Mouse (Mus musculus): ENCODE data around the gene Ghrh. TPM values are rescaled to one million over a fixed set of nuclear protein-coding genes. Genes with fewer than 3 reads are reported as not detected.

The Ghrh gene
- polyA plus RNA-seq, 1 experiment: 1.4 TPM

DNA sequence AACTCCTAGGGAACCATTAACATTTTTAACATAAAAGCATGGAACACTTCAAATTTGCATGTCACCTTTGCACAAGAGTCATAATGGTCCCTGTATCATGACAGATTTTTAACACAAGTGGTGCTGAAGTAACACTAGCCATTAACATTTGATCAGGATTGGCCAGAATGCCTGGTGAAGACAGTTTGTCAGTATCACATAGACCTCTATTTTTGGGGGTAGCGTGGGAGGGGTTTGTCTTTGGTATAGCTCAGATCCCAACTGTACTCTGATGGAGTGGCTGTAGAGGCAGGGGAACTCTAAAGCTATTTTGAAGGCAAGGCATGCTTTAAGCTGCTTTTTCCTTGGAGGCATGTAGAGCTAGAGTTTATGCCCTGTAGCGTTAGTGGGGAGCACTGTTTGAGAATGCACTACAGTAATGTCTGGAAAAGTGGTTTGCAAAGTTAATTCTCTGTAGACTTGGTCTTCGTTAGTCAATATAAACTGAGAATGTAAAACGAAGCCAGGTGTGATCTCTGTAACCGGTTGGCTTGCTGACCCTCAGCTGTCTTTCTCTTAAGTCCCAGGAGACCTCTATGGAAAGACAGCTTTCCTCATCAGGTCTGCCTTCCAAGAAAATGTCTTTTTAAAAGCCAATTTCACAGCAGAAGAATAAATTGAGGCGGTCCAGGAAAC, 36.2 kb downstream of the Ghrh start:
- DNase-seq (ENCODE audit: extremely low spot score in 1 of 2, low spot score in 1 of 2): no peak

- no peak for DNase-seq (ENCODE audit: extremely low spot score in 1 of 2, low spot score in 1 of 2)
These were observed 37.7 kb downstream of the Ghrh start for GRCm38 (mm10) chr2:157309611-157310010.

- DNase-seq (ENCODE audit: extremely low spot score in 1 of 2, low spot score in 1 of 2): no peak
These were observed 38.9 kb downstream of the Ghrh start for GRCm38 (mm10) chr2:157308273-157308917.

DNA sequence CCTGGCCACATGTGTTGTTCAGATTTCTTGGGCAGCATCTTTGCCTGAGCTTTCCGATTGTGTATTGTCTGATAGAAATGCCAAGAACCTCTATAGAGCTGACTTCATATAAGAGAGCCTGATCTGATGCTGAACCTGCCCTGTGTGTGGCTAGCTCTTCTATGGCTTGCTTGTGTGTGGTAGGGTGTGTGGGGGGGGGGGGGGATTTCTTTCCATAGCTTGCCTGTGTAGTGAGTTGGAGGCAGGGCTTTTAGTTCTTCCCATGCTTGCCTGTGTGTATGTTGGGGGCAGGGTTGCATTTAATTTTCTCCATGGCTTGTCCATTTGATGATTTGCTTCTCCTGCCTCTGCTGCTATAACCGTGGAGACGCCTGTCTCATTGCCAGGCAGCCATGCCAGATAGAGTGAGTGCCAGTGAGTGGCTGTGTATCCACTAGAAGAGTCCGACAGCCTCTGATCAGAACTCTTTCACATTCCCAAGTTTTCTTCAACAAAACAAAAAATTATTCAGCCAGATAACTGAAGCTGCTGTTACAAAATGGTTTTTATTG, 39.5 kb downstream of the Ghrh start:
- DNase-seq (ENCODE audit: extremely low spot score in 1 of 2, low spot score in 1 of 2): peak in 1 of 2 experiments; percentile 21

GRCm38 (mm10) chr2:157306091-157307032, 40.9 kb downstream of the Ghrh start:
- peak in 1 of 2 experiments; percentile 16 for DNase-seq (ENCODE audit: extremely low spot score in 1 of 2, low spot score in 1 of 2)

GRCm38 (mm10) chr2:157303096-157303495, 44.2 kb downstream of the Ghrh start:
- DNase-seq (ENCODE audit: extremely low spot score in 1 of 2, low spot score in 1 of 2): peak; percentile 29 to 41

DNA sequence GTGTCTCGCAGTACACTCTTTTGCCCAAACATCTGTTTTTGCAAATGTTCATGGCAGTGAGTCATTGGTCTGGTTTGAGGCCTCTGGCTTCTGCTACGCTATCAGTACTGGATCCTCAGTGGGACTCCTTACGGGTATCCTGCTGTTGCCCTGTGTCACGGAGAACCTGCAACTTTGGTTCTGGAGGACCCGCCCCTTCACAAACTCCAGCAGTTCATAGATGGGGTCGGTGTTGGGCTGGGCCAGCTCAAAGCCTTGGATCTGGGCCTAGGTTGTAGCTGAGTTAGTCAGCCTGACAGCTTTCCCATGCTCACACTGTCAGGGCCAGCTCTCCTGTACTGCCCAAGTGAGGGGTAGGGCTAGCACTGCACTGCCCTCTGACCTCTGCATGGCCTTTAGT, 47.3 kb downstream of the Ghrh start:
- DNase-seq (ENCODE audit: extremely low spot score in 1 of 2, low spot score in 1 of 2): no peak

DNA sequence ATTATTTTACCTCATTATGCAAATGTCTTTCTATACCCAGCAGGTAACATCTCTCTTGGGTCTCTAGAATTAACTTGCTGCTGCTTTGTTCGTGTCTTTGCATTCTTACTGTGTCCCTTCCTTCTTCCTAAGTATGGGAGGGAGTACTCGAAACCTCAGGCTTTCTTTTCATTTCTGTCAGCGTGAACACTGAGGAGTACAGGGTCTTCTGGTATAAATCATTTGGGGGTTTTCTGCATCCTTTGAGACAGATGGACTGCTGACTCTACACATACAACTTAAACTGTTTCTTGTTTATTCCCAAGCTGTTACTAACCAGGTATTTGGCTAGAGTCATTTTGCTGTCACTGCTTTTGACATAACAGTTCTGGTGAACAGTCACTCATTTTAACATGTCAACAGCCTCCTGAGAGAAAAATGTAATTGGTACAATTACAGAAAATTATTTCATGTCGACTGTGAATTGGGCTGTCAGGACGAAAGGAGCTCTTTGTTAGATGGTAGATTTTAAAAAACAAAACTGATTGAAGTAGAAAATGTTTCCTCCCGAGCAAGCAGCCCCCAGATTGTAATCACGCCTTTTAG, 51.1 kb downstream of the Ghrh start:
- DNase-seq (ENCODE audit: extremely low spot score in 1 of 2, low spot score in 1 of 2): no peak

DNA sequence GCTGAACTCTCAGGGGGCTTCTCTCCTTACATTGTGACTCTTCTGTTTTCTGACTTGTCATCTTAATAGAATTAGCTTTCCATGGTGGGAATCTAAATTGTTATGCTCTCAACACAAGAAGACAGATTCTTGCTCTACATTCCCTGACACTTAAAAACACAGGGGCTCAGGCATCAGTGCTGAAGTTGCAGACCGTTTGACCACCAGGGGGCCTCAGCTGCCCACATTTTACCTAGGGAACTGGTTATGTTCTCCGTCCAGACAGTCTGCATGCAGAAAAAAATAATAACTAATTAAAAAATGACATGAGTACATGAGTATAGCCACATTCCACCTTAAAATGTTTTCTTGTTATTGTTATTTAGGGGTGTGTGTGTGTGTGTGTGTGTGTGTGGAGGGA, 55.2 kb downstream of the Ghrh start:
- peak; percentile 57 to 88 for DNase-seq (ENCODE audit: extremely low spot score in 1 of 2, low spot score in 1 of 2)

- no peak for DNase-seq (ENCODE audit: extremely low spot score in 1 of 2, low spot score in 1 of 2)
These were observed 58.3 kb downstream of the Ghrh start for GRCm38 (mm10) chr2:157288996-157289395.

- peak in 1 of 2 experiments; percentile 81 for DNase-seq (ENCODE audit: extremely low spot score in 1 of 2, low spot score in 1 of 2)
These were observed 59.8 kb downstream of the Ghrh start for GRCm38 (mm10) chr2:157287542-157287941.

GRCm38 (mm10) chr2:157283321-157283720, 64.0 kb downstream of the Ghrh start:
- no peak for DNase-seq (ENCODE audit: extremely low spot score in 1 of 2, low spot score in 1 of 2)

Other genes with a start within 250 kb of the Ghrh start
- gene Samhd1, start 212.2 kb downstream of the Ghrh start, polyA plus RNA-seq (2012; rRNA removed): 20.8 and 23.0 TPM in 2 replicates
- 2.2 TPM in 2 replicates for gene Rbl1, start 143.0 kb downstream of the Ghrh start, polyA plus RNA-seq (2012; rRNA removed)
- 115 and 128 TPM in 2 replicates for gene Rpn2, start 68.5 kb downstream of the Ghrh start, polyA plus RNA-seq (2012; rRNA removed)
- gene Mroh8, start 68.0 kb downstream of the Ghrh start, polyA plus RNA-seq (2012; rRNA removed): 1.6 and 1.9 TPM in 2 replicates
- gene Manbal, start 20.1 kb upstream of the Ghrh start, polyA plus RNA-seq (2012; rRNA removed): 98.3 and 103 TPM in 2 replicates
- gene Src, start 70.9 kb upstream of the Ghrh start, polyA plus RNA-seq (2012; rRNA removed): 82.0 and 91.2 TPM in 2 replicates
- 370 and 428 TPM in 2 replicates for gene Nnat, start 212.6 kb upstream of the Ghrh start, polyA plus RNA-seq (2012; rRNA removed)
- gene Blcap, start 223.8 kb upstream of the Ghrh start, polyA plus RNA-seq (2012; rRNA removed): 107 and 113 TPM in 2 replicates

Data from frontal cortex, adult 2 months (tissue).